Mouse (Mus musculus) forelimb bud, embryonic 11.5 days (tissue): Measurements from ENCODE around the gene Derl3.

Source experiments
- DNase-seq: peaks from one replicate; pipeline ENCODE4 v3.0.0-alpha.2; 2012; ENCODE audit warnings: low read depth, low spot score

Gene Derl3

GRCm38 (mm10) chr10:75913013-75913589 is 19.9 kb downstream of the Derl3 start:
- no peak for DNase-seq

DNA sequence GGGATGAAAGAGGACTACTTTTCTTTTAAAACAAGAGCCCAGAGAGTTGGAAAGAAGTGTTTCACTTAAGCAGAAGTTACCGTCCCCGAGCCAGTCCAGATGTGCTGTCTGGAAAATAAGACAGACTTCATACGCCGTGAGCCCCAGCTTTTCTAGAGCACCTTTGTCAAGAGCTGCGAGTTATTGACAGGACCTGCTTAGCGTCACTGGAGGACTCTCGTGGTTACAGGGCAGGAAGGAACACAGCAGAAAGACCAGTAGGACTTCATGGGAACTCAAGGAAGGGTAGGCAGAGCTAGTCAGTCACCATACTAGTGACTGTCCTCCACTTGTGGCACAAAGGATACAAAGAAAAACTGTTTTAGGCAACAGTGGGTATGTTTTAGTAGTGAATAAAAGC is 22.3 kb downstream of the Derl3 start:
- DNase-seq, result no peak

GRCm38 (mm10) chr10:75916840-75917239 is 23.6 kb downstream of the Derl3 start:
- peak; percentile 47 for DNase-seq

- no peak for DNase-seq
These were observed 25.8 kb downstream of the Derl3 start for GRCm38 (mm10) chr10:75919026-75919425.

DNA sequence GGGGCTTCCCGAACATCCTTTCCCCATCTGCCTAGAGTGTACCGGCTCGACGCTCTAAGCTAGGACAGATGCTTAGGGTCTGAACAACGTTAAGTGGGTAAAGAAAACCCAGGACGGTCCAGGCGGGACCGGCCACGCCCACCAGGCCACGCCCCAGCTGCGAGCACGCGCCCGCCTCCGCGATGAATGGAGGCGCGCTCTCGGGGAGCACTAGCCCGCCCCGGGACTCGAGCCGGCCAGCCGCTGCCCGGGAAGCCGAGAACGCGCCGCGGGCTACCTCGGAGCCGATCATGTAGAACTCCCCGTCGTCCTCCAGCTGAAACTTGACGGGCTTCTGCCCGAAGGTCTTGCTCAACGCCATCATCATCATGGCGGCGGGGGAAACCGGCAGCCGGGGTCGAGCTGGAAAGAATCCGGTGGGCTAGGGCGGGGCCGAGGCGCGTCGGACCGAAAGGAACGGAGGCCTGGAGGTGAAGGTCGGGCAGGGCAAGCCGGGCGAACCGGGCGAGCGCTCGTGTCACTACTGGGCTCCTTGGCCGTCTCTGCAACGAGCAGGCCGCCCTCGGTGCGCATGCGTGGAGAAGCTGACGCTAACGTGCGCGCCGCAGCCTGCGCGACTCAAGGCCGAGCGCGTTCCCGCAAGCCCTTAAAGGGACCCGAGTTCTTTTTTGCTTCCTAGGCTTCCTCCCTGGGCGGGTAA is 28.0 kb downstream of the Derl3 start, which contains the start of gene Smarcb1:
Gene Smarcb1, minus strand, starts transcription at position 592 of the 700 bp plus-strand sequence.
- peak; percentile 93 for DNase-seq

DNA sequence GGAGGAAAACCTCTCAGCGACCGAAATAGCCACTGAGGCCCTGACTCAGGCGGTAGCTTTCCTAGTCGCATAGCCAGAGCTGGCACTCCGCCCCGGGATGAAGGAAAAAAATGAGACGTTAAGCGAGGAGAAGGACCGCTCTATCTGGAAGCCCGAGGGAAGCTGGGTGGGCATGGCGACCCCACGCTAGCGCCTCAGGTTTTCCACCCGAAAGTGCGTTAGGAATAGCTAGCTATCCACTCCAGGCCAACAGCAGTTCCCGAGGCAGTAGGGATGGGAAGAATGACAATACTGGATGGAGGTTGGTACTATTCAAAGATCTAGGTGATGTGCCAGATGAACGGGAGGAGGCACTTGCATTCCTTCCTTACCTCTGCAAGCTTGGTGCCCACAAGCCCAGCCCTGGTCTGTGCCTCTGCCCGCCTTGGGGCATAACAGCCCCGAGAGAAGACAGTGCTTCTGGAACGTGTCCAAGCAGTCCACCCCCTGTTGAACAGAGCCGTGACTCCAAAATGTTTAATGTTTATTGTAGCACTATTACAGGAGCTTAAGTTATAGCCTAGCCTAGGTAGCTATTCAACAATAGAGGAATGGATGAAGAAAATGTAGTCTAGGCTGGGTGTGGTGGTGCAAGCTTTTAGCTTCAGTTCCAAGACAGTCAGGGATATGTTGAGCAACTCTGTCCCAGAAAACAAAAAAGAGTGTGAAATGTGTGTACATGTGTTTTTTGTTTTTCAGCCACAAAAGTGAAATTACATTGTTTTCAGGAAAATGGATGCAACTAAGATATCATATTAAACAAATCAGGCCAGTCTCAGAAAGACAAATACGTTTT is 28.7 kb downstream of the Derl3 start:
- DNase-seq, result no peak

DNA sequence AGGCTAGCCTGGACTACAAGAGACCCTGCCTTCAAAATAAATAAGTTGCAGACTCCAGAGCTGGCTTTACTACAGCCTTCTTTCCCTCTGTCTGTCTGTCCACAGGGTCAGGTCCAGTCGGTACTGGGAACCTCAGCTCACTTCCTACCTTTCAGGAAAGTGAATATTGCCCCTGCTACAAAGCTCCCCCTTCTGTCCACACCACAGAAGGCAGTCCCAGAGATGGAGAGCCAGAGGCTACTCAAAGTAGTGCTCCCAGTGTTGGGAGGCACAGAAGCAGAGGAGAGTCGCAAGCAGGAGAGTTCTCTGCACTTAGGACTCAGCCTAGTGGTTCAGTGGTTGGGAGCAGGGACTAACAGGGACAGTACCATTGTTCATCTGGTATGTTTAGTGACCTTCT is 31.1 kb downstream of the Derl3 start:
- DNase-seq, result no peak

DNA sequence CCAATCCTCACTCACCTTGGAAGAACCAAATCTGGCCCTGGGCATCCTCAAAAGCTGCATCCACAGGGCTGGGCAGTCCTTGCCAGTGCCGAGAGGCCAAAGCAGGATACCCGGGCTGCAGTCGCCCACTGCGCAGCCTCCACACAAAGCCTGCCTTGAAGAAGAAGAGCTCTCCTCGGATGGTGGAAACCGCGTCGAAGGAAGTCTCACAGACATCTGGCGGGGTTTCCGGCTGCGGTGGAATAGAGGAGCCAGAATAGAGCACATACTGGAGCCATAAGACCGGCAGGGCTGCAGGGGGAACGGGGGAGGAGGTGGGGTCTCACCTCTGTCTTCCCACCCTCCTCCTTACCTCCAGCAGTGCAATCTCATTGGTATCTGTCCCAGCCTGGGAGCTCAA is 33.2 kb downstream of the Derl3 start:
- DNase-seq, result no peak

DNA sequence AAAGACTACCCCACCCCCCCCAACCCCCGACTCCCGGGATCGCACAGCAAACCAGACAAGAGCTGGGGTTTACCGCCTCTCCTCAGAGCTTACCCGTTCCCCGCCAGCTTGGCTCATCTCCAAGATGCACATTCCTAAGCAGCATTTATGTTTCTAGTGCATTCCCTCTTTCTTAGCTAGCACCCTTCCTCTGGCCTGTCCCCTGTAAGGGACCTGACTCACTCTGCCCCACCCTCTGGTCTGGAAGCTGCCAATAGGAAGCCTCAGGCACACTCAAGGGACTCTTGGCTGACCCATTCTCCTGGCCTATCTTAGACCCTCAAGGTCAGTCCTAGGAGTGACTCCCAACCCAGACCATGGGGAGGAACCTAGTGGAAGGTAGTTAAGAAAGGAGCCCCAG is 37.1 kb downstream of the Derl3 start:
- DNase-seq, result no peak

- DNase-seq, result no peak
These were observed 38.1 kb downstream of the Derl3 start for GRCm38 (mm10) chr10:75931311-75931710.

GRCm38 (mm10) chr10:75932081-75932678 is 39.0 kb downstream of the Derl3 start:
- peak; percentile 52 for DNase-seq

DNA sequence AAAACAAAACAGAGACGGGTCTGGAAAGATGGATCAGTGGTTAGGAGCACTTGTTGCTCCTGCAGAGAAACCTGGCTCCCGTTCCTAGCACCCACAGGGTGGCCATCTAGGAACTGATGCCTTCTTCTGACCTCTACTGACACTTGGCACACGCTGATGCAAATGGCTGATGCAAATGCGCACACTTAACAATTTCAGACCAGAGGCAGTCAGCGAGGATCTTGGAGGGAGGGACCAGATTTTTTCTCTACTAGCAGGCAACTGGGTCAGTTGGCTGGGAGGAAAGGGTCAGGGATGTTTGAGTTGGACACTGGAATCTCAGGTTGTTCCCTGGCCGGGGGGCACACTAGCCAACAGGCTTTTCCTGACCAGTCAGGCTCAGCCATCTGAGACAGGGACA is 39.7 kb downstream of the Derl3 start, which contains the start of gene Chchd10:
Gene Chchd10, plus strand, starts transcription at position 240 of the 400 bp plus-strand sequence.
- DNase-seq, result no peak

- DNase-seq, result no peak
These were observed 41.8 kb downstream of the Derl3 start for GRCm38 (mm10) chr10:75934991-75935390.

DNA sequence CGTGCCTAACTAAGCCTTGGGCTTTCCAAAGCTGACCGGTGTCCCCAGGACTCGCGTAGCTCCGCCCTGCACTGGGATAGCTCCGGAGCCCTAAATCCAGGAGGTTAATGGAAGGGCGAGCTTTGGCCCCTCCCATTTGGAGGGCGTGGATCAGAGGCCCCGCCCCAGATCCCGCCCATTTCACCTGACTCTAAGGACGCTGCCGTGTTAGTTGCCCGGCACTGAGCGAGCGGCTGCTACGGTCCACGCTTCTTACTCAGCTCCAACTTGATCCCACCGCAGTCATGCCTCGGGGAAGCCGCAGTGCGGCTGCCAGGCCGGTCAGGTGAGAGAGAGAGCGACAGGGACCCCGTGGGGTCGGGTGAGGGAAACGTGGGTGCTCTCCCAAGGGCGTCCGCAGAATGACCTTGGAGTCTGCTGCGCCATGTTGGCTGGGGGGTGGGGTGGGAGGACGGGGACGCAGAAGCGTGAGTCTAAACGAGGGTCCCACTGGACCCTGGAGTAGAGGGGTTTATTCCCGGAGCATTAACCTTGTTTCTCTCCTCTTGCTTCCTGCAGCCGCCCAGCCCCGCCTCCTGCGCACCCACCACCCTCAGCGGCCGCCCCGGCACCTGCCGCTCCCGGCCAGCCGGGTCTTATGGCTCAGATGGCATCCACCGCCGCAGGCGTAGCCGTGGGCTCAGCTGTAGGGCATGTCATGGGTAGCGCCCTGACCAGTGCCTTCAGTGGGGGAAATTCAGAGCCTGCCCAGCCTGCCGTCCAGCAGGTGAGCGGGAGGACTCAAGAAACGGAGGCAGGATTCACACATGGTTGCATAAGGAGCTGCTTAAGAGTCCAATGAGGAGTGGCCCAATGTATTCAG is 42.7 kb downstream of the Derl3 start, which contains the start of gene Mmp11:
Gene Mmp11, minus strand, starts transcription at position 817 of the 862 bp plus-strand sequence.
- peak; percentile 77 for DNase-seq

- DNase-seq, result no peak
These were observed 43.9 kb downstream of the Derl3 start for GRCm38 (mm10) chr10:75936909-75937667.

DNA sequence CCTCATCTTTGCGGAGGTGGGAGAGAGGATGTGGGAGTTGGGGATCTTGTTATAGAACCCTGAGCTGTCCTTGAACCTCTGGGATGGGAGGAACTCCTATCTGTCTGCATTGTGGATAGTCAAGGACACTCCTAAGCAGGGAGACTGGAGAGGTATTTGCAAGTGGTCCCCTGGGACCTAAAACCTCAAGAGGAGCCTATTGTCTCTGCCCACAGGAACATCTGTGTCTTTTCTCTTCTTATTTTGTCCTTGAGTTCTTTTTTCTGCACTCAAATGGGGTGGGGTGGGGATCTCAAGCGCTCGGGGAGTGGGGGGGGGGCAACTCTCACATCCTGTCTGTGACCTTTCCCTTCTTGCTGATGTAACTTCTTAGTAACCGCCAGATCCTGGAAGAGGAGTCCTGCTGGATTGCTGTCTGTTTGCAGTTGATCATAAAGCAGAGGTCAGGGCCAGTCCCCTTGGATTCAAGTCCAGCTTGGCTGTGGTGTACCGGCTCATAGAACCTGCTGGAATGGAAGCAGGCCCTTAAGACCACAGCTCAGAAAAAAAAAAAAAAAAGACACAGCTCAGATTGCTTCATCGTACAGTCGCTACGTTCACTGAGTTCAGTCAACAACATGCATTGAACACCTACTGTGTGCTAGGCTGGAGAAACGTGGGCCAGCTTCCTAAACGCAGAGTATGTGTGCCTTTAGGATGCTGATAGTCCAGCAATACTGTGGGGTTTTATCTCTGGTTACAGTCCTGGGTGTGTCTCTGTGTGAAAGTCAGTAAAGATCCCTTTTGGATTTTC is 44.8 kb downstream of the Derl3 start:
- DNase-seq, result no peak

- DNase-seq, result no peak
These were observed 46.4 kb downstream of the Derl3 start for GRCm38 (mm10) chr10:75939481-75940234.

DNA sequence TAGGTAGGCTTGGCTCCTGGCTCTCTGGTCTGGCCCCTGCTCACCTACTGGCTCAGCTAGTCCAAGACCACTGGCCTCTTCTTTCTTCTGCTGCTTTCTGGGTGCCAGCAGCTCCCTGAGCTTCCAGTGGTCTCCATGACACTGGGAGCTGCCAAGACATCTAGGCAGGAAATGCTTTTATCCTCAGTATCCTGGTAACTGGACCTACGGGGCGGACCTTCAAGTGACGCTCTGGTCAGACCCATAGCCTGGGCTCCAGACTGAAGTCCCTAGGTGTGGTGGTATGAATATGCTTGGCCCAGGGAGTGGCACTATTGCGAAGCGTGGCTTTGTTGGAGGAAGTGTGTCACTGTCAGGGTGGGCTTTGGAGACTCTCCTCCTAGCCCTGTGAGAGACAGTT is 47.3 kb downstream of the Derl3 start, which contains the start of gene Gm867:
Gene Gm867, minus strand, starts transcription at position 153 of the 400 bp plus-strand sequence.
- no peak for DNase-seq
